ENCODE assay signal across 21 mouse cellular contexts in the genomic region with DNA sequence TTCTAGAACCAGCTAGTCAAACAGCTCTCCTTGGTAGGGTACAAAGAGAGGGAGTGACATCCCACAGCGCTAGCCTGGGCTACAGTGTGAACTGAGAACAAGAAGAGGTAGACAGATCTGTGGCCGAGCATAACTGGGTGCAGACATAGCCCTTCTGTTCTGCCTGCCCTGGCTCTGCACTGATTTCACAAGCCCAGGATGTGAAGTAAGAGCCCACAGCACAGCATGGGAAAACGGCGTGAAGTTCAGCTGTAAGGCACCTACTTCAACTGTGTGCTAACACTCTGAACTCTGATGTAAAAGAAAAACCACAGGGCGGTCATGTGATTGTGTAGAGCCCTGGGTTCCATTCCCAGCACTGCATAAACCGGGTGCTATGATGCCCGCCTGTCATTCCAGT. TPM values are rescaled to one million over a fixed set of nuclear protein-coding genes. Genes with fewer than 3 reads are reported as not detected.
DNase-seq lines count a peak whose midpoint lies in the region.
"Had no signal": no experiment of that assay in that cellular context is flagged by ENCODE, and none has a peak within 500 bp of the region (broad histone marks: within the 10 kb centered on the region; RNA-seq: fewer than 3 reads in every experiment).

No protein-coding gene starts in this region.

- DNase-seq in layer of hippocampus, adult 9-11 months = peak; percentile 60
- no peak for DNase-seq in layer of hippocampus, postnatal 14 days (ENCODE audit: low spot score in 2 of 2)
- peak; percentile 22 for DNase-seq in lung, postnatal 10 days
- no peak for DNase-seq in lung, postnatal 14 days
- DNase-seq in lung, postnatal 4 days = peak; percentile 33 to 58
- no peak for DNase-seq in c-Kit-positive CD71-positive TER-119-positive erythroid progenitor cells, embryonic 14.5 days (ENCODE audit: low spot score)
- no peak for DNase-seq in embryo, embryonic 10 days (ENCODE audit: low spot score)
- DNase-seq: adrenal gland, postnatal 14 days; cerebellum, adult 18-20 months; cerebellum, postnatal 14 days; embryo, embryonic 11 days; gastrocnemius, postnatal 25 days; heart, adult 2 months; heart, postnatal 10 days; kidney, adult 9 months; kidney, postnatal 10 days; right cerebral cortex, adult 18-20 months; spleen, adult 18-20 months; thymus, postnatal 14 days had no signal

RNA-seq across cellular contexts. Expression of a gene that starts 29.9 kb away (rescaled TPM):
- 10 to 100 TPM; 27.2 to 29.1 TPM for total RNA-seq in layer of hippocampus, postnatal 14 days (2021)

RNA-seq across cellular contexts. Expression of a gene that starts 51.3 kb away (rescaled TPM):
- 10 to 100 TPM; 13.3 to 13.5 TPM for total RNA-seq in layer of hippocampus, postnatal 14 days (2021)

RNA-seq across cellular contexts. Expression of a gene that starts 52.6 kb away (rescaled TPM):
- total RNA-seq in layer of hippocampus, postnatal 14 days (2021) = 10 to 100 TPM in 1 of 2 experiments, 1 to 10 TPM in 1; 9.8 to 11.3 TPM
- total RNA-seq: hematopoietic stem cell, adult 5-6 weeks; MEL had no signal

Comparison
In these comparisons a context has a peak if more than half of its experiments do, and no peak if none do; other contexts are left out.
1. DNase-seq: peak in layer of hippocampus, adult 9-11 months (single experiment), lung, postnatal 10 days (single experiment) and lung, postnatal 4 days (2 of 2); none in layer of hippocampus, postnatal 14 days (0 of 2), lung, postnatal 14 days (single experiment), c-Kit-positive CD71-positive TER-119-positive erythroid progenitor cells, embryonic 14.5 days (single experiment) and embryo, embryonic 10 days (single experiment).